Mouse (Mus musculus) heart, postnatal 0 days (tissue): ENCODE measurements around the gene Gm11634.

Source experiments
- CTCF ChIP-seq: IDR thresholded peaks from 2 replicates; pipeline ENCODE4 v1.5.1; 2016; ENCODE audit warnings: antibody characterized with exemption, control low read depth, low read depth
- EP300 ChIP-seq: IDR thresholded peaks from 2 replicates; pipeline ENCODE4 v1.6.1; 2016; ENCODE audit warnings: antibody characterized with exemption, low read depth

- no peak for TF ChIP-seq CTCF
- no peak for TF ChIP-seq EP300
Observed at GRCm38 (mm10) chr11:101568421-101568820, 30.6 kb downstream of the Gm11634 start.
